Mouse (Mus musculus) spleen, embryonic (tissue): ENCODE measurements around the gene Samd4.

Source experiments
- CTCF ChIA-PET: fragments of 350-600 bp; sonication (Branson Sonifier 250); formaldehyde crosslinking; loops from one replicate; lab custom pipeline; 2022; lab: Charles Lee

Samd4 gene

DNA sequence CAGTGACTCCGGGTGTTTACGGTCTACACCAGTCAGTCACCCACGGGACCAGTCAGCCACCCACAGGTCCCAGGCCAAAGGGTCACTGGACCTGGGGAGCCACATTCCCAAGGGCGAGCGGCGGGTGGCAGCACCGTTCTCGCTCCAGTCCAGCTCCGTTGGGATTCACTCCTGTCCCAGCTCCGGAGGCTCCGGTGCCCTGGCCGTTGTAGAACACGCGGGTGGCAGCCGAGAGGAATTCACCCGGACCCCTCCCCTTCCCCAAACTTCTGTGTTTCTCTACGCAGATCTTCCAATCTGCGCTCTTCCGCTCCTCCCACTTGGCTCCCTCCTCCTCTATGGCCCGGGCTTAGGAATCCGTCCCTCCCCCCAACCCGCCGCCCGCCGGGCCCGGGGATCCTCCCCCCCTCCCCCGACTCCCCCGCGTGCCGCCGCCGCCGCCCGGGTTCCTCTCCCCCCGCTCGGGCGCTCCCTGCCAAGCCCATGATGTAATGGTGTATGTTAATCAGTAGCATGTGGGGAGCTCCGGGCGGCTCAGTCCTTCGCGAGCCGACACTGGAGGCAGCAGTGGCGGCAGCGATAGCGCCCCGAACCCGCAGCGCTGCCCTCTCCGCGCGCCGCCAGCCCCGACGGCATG is at the start of gene Samd4:
Samd4 (plus strand) TSS at position 424 of the 637 bp plus-strand sequence.
- CTCF ChIA-PET = no interaction called here

- CTCF ChIA-PET = no interaction called here
These were observed 43.3 kb upstream of the Samd4 start for GRCm38 (mm10) chr14:46839326-46839725.

- CTCF ChIA-PET = no interaction called here
These were observed 36.9 kb upstream of the Samd4 start for GRCm38 (mm10) chr14:46845706-46846105.

DNA sequence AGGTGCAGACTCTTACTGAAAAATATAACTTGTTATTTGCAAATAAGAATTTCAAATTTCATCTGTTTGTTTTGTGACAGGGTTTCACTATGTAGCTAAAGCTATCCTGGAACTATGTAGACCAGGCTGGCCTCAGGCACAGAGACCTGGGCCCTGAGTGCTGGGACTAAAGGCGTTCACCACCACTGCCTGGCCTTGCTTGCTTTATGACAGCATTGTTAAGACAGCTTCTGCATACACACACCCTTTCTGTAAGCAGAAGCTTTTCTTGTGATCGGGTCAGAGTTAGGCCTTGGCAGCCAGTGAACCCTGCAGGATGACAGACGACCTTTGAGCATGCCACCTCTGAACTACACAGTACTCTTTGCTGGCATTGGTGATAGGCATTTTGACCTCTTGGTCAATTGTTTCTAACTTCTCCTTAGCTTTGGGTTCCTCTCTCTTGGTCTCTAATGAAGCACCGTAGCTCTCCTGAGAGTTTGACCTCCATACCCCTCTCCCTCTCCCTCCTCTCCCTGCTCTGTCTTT is 34.5 kb upstream of the Samd4 start:
- CTCF ChIA-PET = no interaction called here

- CTCF ChIA-PET = no interaction called here
These were observed 33.9 kb upstream of the Samd4 start for GRCm38 (mm10) chr14:46848736-46849135.

GRCm38 (mm10) chr14:46849769-46850168 is 32.9 kb upstream of the Samd4 start:
- CTCF ChIA-PET = no interaction called here

GRCm38 (mm10) chr14:46853677-46854076 is 29.0 kb upstream of the Samd4 start:
- CTCF ChIA-PET = no interaction called here

DNA sequence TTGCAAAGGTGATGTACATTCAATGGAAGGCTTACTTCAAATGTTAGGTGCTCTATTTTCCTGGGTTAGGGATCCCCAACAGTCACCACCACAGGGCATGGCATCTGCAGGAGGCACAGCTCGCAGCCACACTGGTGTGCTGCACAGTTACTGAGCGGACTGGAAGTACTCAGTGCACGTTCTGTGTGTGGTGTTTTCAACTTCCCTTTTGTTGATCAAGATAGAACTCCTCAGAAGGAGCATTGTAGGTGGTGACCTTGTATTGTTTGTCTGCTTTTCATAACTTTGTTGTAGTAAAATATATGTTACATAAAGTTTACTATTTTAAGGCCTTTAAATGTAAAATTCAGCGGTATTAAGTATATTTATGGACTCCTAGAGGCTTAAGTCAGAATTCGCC is 19.7 kb upstream of the Samd4 start:
- CTCF ChIA-PET = no interaction called here

GRCm38 (mm10) chr14:46880935-46881334 is 1.7 kb upstream of the Samd4 start:
- CTCF ChIA-PET = interaction anchor here (0.6 kb wide), 1 partner anchor 205 kb away, joined by 6 read pairs; no protein-coding TSS in a partner anchor

GRCm38 (mm10) chr14:46881581-46882430 is 848 bp upstream of the Samd4 start:
- CTCF ChIA-PET = no interaction called here

- CTCF ChIA-PET = no interaction called here
These were observed 615 bp downstream of the Samd4 start for GRCm38 (mm10) chr14:46883068-46883870.

DNA sequence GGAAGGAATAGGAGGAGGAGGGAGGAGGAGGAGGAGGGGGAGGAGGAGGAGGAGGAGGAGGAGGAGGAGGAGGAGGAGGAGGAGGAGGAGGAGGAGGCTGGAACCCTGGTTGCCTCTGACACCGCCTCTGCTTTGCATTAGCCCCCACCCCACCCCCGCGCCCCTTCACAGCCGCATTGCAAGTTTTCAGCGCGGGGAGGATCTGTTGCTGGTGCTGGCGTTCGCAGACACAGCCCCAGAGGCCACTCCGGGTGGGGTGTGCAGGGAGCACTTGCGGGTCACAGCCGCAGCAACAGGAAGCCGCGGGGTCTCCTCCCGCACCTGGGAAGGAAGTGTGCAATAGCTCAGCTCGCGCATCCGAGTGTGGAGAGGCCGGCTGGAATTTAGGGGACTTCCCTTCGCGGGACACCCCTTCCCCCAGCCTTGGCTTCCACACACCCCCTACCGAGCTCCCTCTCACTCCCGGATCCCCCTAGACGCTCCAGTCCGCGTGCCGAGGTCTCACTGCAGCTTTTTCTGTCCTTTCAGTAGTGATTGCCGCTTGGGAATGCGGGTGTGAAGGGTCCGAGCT is 1.3 kb downstream of the Samd4 start:
- CTCF ChIA-PET = no interaction called here

DNA sequence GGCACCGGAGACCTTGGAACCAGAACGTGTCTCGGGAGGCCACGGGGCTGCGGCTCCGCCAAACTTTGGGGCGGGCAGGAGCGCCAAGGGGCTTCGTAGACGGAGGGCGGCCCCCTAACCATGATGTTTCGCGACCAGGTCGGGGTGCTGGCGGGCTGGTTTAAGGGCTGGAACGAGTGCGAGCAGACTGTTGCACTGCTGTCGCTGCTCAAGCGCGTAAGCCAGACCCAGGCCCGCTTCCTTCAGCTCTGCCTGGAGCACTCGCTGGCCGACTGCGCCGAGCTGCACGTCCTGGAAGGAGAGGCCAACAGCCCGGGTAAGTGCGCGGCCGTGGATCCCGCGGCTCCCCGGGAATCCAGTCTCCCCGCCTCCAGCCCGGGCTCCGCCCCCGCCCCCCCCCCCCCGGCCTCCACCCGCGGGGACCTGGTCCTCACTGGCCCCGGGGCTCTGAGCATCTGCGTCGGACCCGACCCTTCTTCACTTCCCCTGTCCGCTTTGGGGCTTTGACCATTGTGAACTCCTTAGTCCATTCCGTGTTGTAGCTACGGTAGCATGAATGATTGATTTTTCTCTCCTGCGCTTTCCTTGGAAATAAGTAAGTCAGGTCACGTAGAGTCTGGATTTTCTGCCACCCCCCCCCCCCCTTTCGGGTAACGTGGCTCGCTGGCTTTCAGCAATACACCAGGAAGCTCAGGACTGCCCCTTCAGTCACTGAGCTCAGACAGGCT is 2.2 kb downstream of the Samd4 start:
- CTCF ChIA-PET = interaction anchor here (0.7 kb wide), 1 partner anchor 204 kb away, joined by 7 read pairs; no protein-coding TSS in a partner anchor

DNA sequence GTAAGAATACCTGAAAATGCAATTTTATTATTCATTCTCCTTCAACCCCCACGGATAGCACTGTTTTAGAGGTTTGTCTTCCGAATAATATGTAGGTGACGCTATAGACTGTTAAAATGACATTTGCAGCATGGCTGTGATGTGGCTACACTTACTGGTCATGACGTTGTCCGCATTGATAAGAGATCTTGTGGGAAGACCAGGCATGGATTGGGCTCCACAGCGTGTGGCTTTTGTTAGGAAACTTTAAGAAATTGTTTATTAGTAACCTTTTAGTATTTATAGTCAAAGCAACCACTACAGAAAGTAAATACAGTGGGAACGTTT is 2.7 kb downstream of the Samd4 start:
- CTCF ChIA-PET = no interaction called here

DNA sequence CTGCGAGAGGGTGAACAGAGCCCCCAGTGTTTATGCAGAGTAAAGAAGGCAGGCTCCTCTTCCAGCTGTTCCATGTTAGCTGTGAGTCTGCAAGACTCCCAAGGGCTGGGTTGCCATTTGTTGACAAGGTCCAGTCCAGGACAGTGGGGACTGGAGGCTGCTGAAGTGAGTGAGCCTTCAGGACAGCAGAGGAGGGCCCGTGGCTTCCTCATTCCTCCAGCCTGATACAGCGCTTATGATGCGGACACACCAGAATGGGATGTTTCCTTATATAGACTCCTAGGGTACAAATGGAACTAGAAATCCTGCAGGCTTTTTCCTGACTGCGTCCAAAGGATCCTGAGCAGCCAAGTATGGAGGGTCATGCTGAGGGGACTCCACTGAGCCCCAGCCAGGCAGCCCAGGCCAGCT is 3.2 kb downstream of the Samd4 start:
- CTCF ChIA-PET = no interaction called here

GRCm38 (mm10) chr14:46889096-46889495 is 6.4 kb downstream of the Samd4 start:
- CTCF ChIA-PET = no interaction called here

DNA sequence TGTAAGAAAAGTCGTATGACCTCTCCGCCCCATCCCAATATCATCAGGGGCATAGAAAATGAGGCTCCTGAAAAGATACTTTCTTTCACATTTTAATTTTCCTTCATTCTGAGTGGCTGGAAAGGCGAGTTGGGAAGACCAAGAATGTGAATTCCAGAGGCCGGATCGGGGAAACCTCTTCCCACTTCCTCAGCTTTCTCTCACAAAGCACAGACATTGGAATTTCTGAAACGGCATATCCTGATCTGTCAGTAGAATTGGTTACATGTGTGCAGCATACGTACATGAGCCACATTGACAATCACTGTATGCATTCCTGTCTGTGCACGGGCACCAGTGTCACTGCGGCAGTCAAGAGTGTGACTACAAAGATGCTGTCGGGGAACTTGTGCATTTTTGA is 11.3 kb downstream of the Samd4 start:
- CTCF ChIA-PET = no interaction called here

DNA sequence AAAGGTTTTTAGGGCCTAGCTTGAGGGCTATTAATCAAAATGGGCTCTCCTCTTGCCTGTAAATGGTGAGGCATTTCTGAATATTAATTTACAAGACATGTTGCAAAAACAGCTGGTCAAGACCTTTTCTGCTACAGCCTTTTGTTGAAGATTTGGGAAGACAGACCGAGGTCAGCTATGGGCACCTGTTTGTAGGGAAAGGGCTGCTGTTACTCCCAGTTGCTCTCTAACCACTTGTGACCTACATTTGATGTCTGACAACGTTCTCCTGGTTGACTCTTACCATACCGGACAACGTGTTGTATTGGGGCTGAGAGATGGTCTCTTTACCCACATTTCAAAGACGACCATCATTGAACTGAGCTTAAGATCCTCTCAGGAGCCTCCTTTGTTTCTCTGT is 15.3 kb downstream of the Samd4 start:
- CTCF ChIA-PET = no interaction called here

GRCm38 (mm10) chr14:46898626-46899025 is 16.0 kb downstream of the Samd4 start:
- CTCF ChIA-PET = no interaction called here

DNA sequence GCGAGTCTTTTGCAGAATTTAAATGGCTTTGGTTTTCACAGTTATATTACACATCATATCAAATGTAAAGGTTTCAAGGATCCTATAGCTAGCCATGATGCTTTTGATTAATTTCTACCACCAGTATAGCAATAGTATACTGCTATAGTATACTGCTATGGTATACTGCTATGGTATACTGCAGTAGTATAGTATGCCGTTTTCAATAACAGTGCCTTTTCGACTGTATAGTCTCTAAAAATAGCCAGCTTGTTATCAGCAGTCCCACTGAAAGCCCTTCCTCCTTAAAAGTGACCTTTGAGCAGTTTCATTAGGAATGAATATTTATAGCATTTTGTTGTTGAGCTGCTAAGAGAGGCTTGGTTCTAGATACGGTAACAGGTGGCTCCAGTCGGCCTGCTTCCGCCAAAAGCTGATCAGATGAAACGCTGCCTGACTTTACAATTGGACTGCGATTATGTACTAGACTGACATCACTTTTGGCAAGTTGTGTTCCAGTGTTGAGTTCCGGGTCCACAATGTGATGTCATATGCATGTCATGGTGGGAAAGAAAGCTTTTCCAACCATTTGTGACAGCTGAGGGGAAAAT is 19.9 kb downstream of the Samd4 start:
- CTCF ChIA-PET = no interaction called here

GRCm38 (mm10) chr14:46904276-46904675 is 21.6 kb downstream of the Samd4 start:
- CTCF ChIA-PET = no interaction called here
